Mouse (Mus musculus) forebrain, embryonic 14.5 days (tissue): ENCODE measurements around the gene Trmt10c. TPM values are rescaled to one million over a fixed set of nuclear protein-coding genes. Genes with fewer than 3 reads are reported as not detected.

Source experiments
- ATAC-seq: fragments of 200-750 bp; cut with Nextera tagmentation; 2 replicates; pipeline ENCODE4 v1.8.0; 2017; ENCODE audit warnings: mild to moderate bottlenecking, moderate library complexity
- DNase-seq: peaks from one replicate; pipeline ENCODE4 v3.0.0-alpha.2; 2015; ENCODE audit warnings: low spot score
- H3K27ac ChIP-seq: fragments of 300-500 bp; sonication (generic); 2 replicates; pipeline ENCODE4 v1.5.1; 2014; ENCODE audit warnings: low read depth, mild to moderate bottlenecking, control low read depth, low read length, moderate library complexity
- H3K27me3 ChIP-seq: fragments of 300-500 bp; sonication (generic); replicated peaks from 2 replicates; pipeline ENCODE4 v1.6.1; 2014; ENCODE audit warnings: low read length, control low read depth, mixed read lengths; ENCODE audit not compliant: control insufficient read depth, insufficient read depth
- H3K36me3 ChIP-seq: fragments of 300-500 bp; sonication (generic); 2 replicates; pipeline ENCODE4 v1.6.1; 2014; ENCODE audit warnings: low read length, control low read depth; ENCODE audit not compliant: control insufficient read depth, insufficient read depth
- H3K4me1 ChIP-seq: fragments of 300-500 bp; sonication (generic); 2 replicates; pipeline ENCODE4 v1.6.1; 2014; ENCODE audit warnings: antibody characterized with exemption, low read length, control low read depth; ENCODE audit not compliant: control insufficient read depth, insufficient read depth
- H3K4me2 ChIP-seq: fragments of 300-500 bp; sonication (generic); 2 replicates; pipeline ENCODE4 v1.6.1; 2014; ENCODE audit warnings: mild to moderate bottlenecking, control low read depth, low read length
- H3K4me3 ChIP-seq: fragments of 300-500 bp; sonication (generic); 2 replicates; pipeline ENCODE4 v1.5.1; 2014; ENCODE audit warnings: low read depth, low read length, control low read depth
- H3K9ac ChIP-seq: fragments of 300-500 bp; sonication (generic); 2 replicates; pipeline ENCODE4 v1.6.1; 2014; ENCODE audit warnings: mild to moderate bottlenecking, low read length, control low read depth, moderate library complexity
- H3K9me3 ChIP-seq: fragments of 300-500 bp; sonication (generic); replicated peaks from 2 replicates; pipeline ENCODE4 v1.6.1; 2016; ENCODE audit warnings: low read length, control low read depth, mixed read lengths; ENCODE audit not compliant: control insufficient read depth
- WGBS: fragments of 180-500 bp; shearing (Covaris S2); extraction: QIAGEN DNeasy Blood & Tissue Kit; methylation state at CpG from one replicate; pipeline ENCODE4 v1.1.7; 2014; 5-methylcytosine and 5-hydroxymethylcytosine counted together
- microRNA-seq: library from miRNA; unstranded; fragments of <30 nt; microRNA quantifications from one replicate; pipeline ENCODE4, GENCODE M21; 2016
- polyA plus RNA-seq: library from polyadenylated mRNA; unstranded; fragments of >200 nt; fragmentation: Nextera tagmentation; extraction: Ambion mirVana; gene quantifications from 2 replicates; pipeline ENCODE4 v1.2.1, GENCODE M21; 2014

Trmt10c gene
- polyA plus RNA-seq, 1 experiment from 2014 or later = 28.1 TPM

DNA sequence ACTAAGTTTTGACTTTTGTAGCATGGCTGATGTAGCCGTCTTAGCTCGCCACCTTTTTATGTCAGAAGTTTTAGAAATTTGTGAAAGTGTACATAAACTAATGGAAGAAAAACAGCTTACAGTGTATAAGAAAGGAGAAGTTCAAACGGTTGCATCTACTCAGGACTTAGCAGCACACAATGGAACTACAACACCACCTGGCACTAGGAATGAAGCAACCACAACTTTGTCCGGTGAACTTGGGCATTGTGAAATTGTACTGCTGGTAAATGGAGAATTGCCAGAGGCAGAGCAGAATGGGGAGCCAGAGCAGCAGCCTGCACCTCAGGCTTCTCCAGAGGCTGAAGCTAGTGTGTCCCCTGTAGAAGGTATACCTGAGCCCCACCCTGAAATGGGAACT is 47.3 kb downstream of the Trmt10c start:
- H3K9ac ChIP-seq = no peak overlapping the region
- DNase-seq (no peak), ATAC-seq (no peak)
- no peak overlapping the region for H3K4me3 ChIP-seq
- no peaks in the 10 kb centered on the region for H3K27me3 ChIP-seq
- no peaks in the 10 kb centered on the region for H3K4me1 ChIP-seq
- 94% methylated on average over 4 of the region's 4 CpGs for WGBS
- no peaks in the 10 kb centered on the region for H3K9me3 ChIP-seq
- no peak overlapping the region for H3K27ac ChIP-seq
- H3K36me3 ChIP-seq = peaks cover 41% of the 10 kb centered on the region
- no peak overlapping the region for H3K4me2 ChIP-seq

DNA sequence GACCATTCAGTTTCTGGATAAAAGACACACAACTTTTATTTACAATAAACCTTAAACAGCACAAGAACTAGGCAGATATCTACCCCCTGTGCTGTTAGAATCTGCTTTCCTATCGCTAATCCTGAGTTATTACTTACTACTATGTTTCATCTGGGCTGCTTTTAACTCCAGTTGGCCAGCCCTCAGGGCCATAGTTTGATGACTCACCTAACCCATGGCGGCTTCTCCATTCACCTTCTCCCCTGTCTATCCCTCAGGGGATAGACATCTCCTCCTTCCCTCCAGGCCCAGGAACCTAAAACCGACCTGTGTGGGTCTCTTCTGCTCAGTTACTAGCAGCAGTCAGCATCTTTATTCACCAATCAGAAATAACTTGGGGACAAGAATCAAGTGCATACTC is 51.6 kb downstream of the Trmt10c start:
- no peaks in the 10 kb centered on the region for H3K27me3 ChIP-seq
- H3K27ac ChIP-seq = no peak overlapping the region
- H3K4me2 ChIP-seq = no peak overlapping the region
- H3K4me3 ChIP-seq = no peak overlapping the region
- no peak overlapping the region for H3K9ac ChIP-seq
- 94% methylated on average over 3 of the region's 3 CpGs for WGBS
- DNase-seq = no peak
- no peaks in the 10 kb centered on the region for H3K9me3 ChIP-seq
- no peak for ATAC-seq
- no peaks in the 10 kb centered on the region for H3K4me1 ChIP-seq
- H3K36me3 ChIP-seq = peaks cover 36% of the 10 kb centered on the region

Small RNAs within 50 kb of the gene (microRNA-seq; reads per million reads assigned to microRNA genes)
- gene Gm24047 = not detected

Other genes with a start within 250 kb of the Trmt10c start
- 0.99 and 1.3 TPM in 2 replicates for gene Nfkbiz, start 198.9 kb downstream of the Trmt10c start, polyA plus RNA-seq
- 1.3 and 1.5 TPM in 2 replicates for gene Nxpe3, start 142.5 kb downstream of the Trmt10c start, polyA plus RNA-seq
- gene Cep97, start 103.0 kb downstream of the Trmt10c start, polyA plus RNA-seq = 15.8 and 19.4 TPM in 2 replicates
- 630 and 738 TPM in 2 replicates for gene Rpl24, start 71.5 kb downstream of the Trmt10c start, polyA plus RNA-seq
- 15.0 and 20.3 TPM in 2 replicates for gene Zbtb11, start 63.9 kb downstream of the Trmt10c start, polyA plus RNA-seq
- 252 and 255 TPM in 2 replicates for gene Pcnp, start 8.1 kb downstream of the Trmt10c start, polyA plus RNA-seq
- 47.5 and 52.2 TPM in 2 replicates for gene Senp7, start 10.5 kb upstream of the Trmt10c start, polyA plus RNA-seq
- gene Impg2, start 166.5 kb upstream of the Trmt10c start, polyA plus RNA-seq = 0.25 and 0.27 TPM in 2 replicates